8 mouse cellular contexts compared by ENCODE assay signal in the genomic region with DNA sequence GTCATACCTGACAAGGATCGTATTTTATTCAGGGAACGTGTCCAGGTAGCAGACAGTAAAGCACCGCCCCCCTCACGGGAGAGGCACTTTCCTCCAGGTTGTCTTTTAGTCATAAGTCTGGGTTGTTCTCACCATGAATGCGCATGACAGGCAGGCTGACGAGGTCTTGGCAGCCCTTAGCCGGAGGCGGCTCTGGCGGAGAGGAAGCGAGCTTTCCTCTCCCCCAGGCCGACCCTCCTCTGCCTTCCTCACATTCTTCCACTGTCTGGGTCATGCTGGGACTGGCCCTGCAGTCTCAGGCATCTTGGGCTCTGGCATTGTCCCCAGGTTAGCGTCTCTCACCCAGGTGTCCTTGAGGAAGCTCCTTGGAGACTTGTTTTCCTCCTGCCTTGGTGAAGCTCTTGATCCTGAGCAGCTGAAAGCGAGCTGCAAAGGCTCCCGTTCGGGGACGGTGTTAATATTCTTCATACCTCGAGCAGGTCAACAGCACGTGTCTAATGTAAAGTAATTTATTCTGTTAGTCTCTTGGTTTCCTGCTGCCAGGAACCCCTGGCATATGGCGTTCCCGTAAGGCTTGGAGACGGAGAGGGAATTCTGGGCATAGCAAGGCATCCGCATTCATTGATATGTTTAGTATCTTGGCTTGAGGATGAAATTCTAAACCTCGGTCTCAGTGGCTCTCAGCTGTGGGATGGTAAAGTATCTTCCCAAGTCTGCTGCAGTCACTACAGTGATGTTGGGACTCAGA.
DNase-seq lines count a peak whose midpoint lies in the region; ATAC-seq and TF ChIP-seq lines count a peak whose summit lies in the region.

No protein-coding gene starts in this region.

- peak; percentile 60; the same call in 1 of the 2 replicates for ATAC-seq in heart, embryonic 15.5 days (replicated peaks; ENCODE audit: insufficient number of reproducible peaks, insufficient read depth, low FRiP score, low read depth)
- no peak for ATAC-seq in hindbrain, embryonic 14.5 days (ENCODE audit: low FRiP score)
- peak; percentile 34; the same call in 1 of the 2 replicates for ATAC-seq in neural tube, embryonic 14.5 days (ENCODE audit: low read depth)

- TF ChIP-seq CTCF in ES-Bruce4 (IDR thresholded peaks at IDR 0.05; ENCODE audit: low read depth, low read length): no peak

- no peak overlapping the region for H3K9ac ChIP-seq in heart, embryonic 15.5 days
- H3K9ac ChIP-seq in ES-Bruce4 (ENCODE audit: low read depth, poor library complexity, severe bottlenecking): peak overlapping the region; percentile 7
- H3K9ac ChIP-seq in hindbrain, embryonic 14.5 days: no peak overlapping the region
- H3K9ac ChIP-seq in neural tube, embryonic 14.5 days (replicated peaks; ENCODE audit: low read depth, low read length): no peak overlapping the region

- TF ChIP-seq EP300 in ES-Bruce4 (IDR thresholded peaks at IDR 0.05; ENCODE audit: insufficient read depth, low read depth, low read length): peak; percentile 81

- H3K36me3 ChIP-seq in heart, embryonic 15.5 days: no peaks in the 10 kb centered on the region
- H3K36me3 ChIP-seq in ES-Bruce4 (ENCODE audit: control insufficient read depth, insufficient read depth, low read length, poor library complexity, severe bottlenecking): no peaks in the 10 kb centered on the region
- no peaks in the 10 kb centered on the region for H3K36me3 ChIP-seq in hindbrain, embryonic 14.5 days (replicated peaks; ENCODE audit: control insufficient read depth, insufficient read depth)
- no peaks in the 10 kb centered on the region for H3K36me3 ChIP-seq in neural tube, embryonic 14.5 days (ENCODE audit: control insufficient read depth, insufficient read depth, low read length)

- H3K9me3 ChIP-seq in heart, embryonic 15.5 days (replicated peaks): no peaks in the 10 kb centered on the region
- H3K9me3 ChIP-seq in ES-Bruce4 (replicated peaks; ENCODE audit: control insufficient read depth, insufficient read depth, low read length, poor library complexity, severe bottlenecking): no peaks in the 10 kb centered on the region
- H3K9me3 ChIP-seq in hindbrain, embryonic 14.5 days (ENCODE audit: control insufficient read depth, low read length): no peaks in the 10 kb centered on the region
- no peaks in the 10 kb centered on the region for H3K9me3 ChIP-seq in neural tube, embryonic 14.5 days (ENCODE audit: control insufficient read depth, low read length)

- H3K27me3 ChIP-seq in heart, embryonic 15.5 days: 0 out of 2 replicates have a peak, but pooled peaks cover 2% of the 10 kb centered on the region
- H3K27me3 ChIP-seq in ES-Bruce4 (ENCODE audit: control insufficient read depth, insufficient read depth, low read length, poor library complexity, severe bottlenecking): no peaks in the 10 kb centered on the region
- H3K27me3 ChIP-seq in hindbrain, embryonic 14.5 days (ENCODE audit: control insufficient read depth, insufficient read depth, low read length): no peaks in the 10 kb centered on the region
- no peaks in the 10 kb centered on the region for H3K27me3 ChIP-seq in neural tube, embryonic 14.5 days (ENCODE audit: control insufficient read depth, insufficient read depth, low read length)

- H3K27ac ChIP-seq in heart, embryonic 15.5 days: no peak overlapping the region
- peak overlapping the region; percentile 14; the same call in 1 of the 2 replicates for H3K27ac ChIP-seq in ES-Bruce4 (ENCODE audit: insufficient read depth, low read length)
- no peak overlapping the region for H3K27ac ChIP-seq in hindbrain, embryonic 14.5 days
- H3K27ac ChIP-seq in neural tube, embryonic 14.5 days (ENCODE audit: low read depth, low read length): no peak overlapping the region

- 0 out of 2 replicates have a peak, but pooled peaks cover 4% of the 10 kb centered on the region for H3K4me1 ChIP-seq in heart, embryonic 15.5 days (replicated peaks)
- H3K4me1 ChIP-seq in ES-Bruce4 (ENCODE audit: control insufficient read depth, insufficient read depth, low read length): peaks cover 6% of the 10 kb centered on the region
- no peaks in the 10 kb centered on the region for H3K4me1 ChIP-seq in hindbrain, embryonic 14.5 days (replicated peaks; ENCODE audit: control insufficient read depth, insufficient read depth, low read length)
- H3K4me1 ChIP-seq in neural tube, embryonic 14.5 days (ENCODE audit: control insufficient read depth, insufficient read depth, low read length): 0 out of 2 replicates have a peak, but pooled peaks cover 4% of the 10 kb centered on the region

- WGBS in heart, embryonic 15.5 days: 18% methylated on average over 23 of the region's 23 CpGs
- WGBS in hindbrain, embryonic 14.5 days: 24% methylated on average over 23 of the region's 23 CpGs
- WGBS in neural tube, embryonic 14.5 days: 36% methylated on average over 23 of the region's 23 CpGs

- peak overlapping the region; percentile 46 for H3K4me2 ChIP-seq in heart, embryonic 15.5 days
- H3K4me2 ChIP-seq in hindbrain, embryonic 14.5 days (replicated peaks): peak overlapping the region; percentile 38
- H3K4me2 ChIP-seq in neural tube, embryonic 14.5 days (ENCODE audit: low read depth, low read length): no peak overlapping the region

- TF ChIP-seq POLR2A in ES-Bruce4 (IDR thresholded peaks at IDR 0.05; ENCODE audit: insufficient read depth, low read length): no peak

- intact Hi-C loops in heart, postnatal 36 days (cut with DNase I): no loop called here

- no peak for DNase-seq in heart, postnatal 36 days
- DNase-seq in embryo, embryonic 9.5 days (ENCODE audit: extremely low spot score): peak; percentile 28
- DNase-seq in hindbrain, embryonic 14.5 days (ENCODE audit: low spot score): peak; percentile 49
- no peak for DNase-seq in spleen, postnatal 14 days (ENCODE audit: low spot score in 2 of 2)
- DNase-seq in adipocyte (ENCODE audit: low spot score): no peak

- peak overlapping the region; percentile 15; the same call in 1 of the 2 replicates for H3K4me3 ChIP-seq in heart, embryonic 15.5 days
- peak overlapping the region; percentile 18; the same call in 1 of the 2 replicates for H3K4me3 ChIP-seq in ES-Bruce4 (ENCODE audit: low read depth, low read length)
- H3K4me3 ChIP-seq in hindbrain, embryonic 14.5 days (replicated peaks; ENCODE audit: low read length): no peak overlapping the region
- H3K4me3 ChIP-seq in neural tube, embryonic 14.5 days (ENCODE audit: low read depth, low read length): no peak overlapping the region

Comparison
In these comparisons a context has a peak if more than half of its experiments do, and no peak if none do; other contexts are left out.
1. H3K4me3 ChIP-seq: peak in heart, embryonic 15.5 days (single experiment) and ES-Bruce4 (single experiment); none in hindbrain, embryonic 14.5 days (single experiment) and neural tube, embryonic 14.5 days (single experiment).
2. DNase-seq: peak in embryo, embryonic 9.5 days (single experiment) and hindbrain, embryonic 14.5 days (single experiment); none in heart, postnatal 36 days (0 of 2), spleen, postnatal 14 days (0 of 2) and adipocyte (single experiment).